Mouse (Mus musculus) embryonic facial prominence, embryonic 14.5 days (tissue): Measurements from ENCODE around the gene Gm20822. TPM values are rescaled to one million over a fixed set of nuclear protein-coding genes. Genes with fewer than 3 reads are reported as not detected.
"Not testable (repeated sequence)": the region's sequence is repeated elsewhere in the genome, so short reads cannot be mapped to it uniquely, and the experiment has no call there.

Source experiments
- ATAC-seq: fragments of 200-750 bp; cut with Nextera tagmentation; 2 replicates; pipeline ENCODE4 v1.8.0; 2017; ENCODE audit warnings: low read depth, moderate number of reproducible peaks, moderate TSS enrichment
- DNase-seq: peaks from one replicate; pipeline ENCODE4 v3.0.0-alpha.2; 2015; ENCODE audit warnings: low spot score
- H3K27ac ChIP-seq: fragments of 300-500 bp; sonication (generic); replicated peaks from 2 replicates; pipeline ENCODE4 v1.5.1; 2014; ENCODE audit warnings: low read depth, mild to moderate bottlenecking, low read length, moderate library complexity
- H3K27me3 ChIP-seq: fragments of 300-500 bp; sonication (generic); replicated peaks from 2 replicates; pipeline ENCODE4 v1.6.1; 2014; ENCODE audit warnings: low read length; ENCODE audit not compliant: control insufficient read depth, insufficient read depth
- H3K36me3 ChIP-seq: fragments of 300-500 bp; sonication (generic); 2 replicates; pipeline ENCODE4 v1.6.1; 2014; ENCODE audit warnings: low read length, mixed read lengths; ENCODE audit not compliant: control insufficient read depth, insufficient read depth
- H3K4me1 ChIP-seq: fragments of 300-500 bp; sonication (generic); 2 replicates; pipeline ENCODE4 v1.6.1; 2014; ENCODE audit warnings: antibody characterized with exemption, low read length; ENCODE audit not compliant: control insufficient read depth, insufficient read depth
- H3K4me2 ChIP-seq: fragments of 300-500 bp; sonication (generic); 2 replicates; pipeline ENCODE4 v1.6.1; 2014; ENCODE audit warnings: low read depth, mild to moderate bottlenecking, low read length, moderate library complexity, mixed read lengths
- H3K4me3 ChIP-seq: fragments of 300-500 bp; sonication (generic); 2 replicates; pipeline ENCODE4 v1.5.1; 2014; ENCODE audit warnings: low read depth, mild to moderate bottlenecking, low read length
- H3K9ac ChIP-seq: fragments of 300-500 bp; sonication (generic); 2 replicates; pipeline ENCODE4 v1.6.1; 2014; ENCODE audit warnings: low read depth, mild to moderate bottlenecking, low read length, moderate library complexity, mixed read lengths
- H3K9me3 ChIP-seq: fragments of 300-500 bp; sonication (generic); 2 replicates; pipeline ENCODE4 v1.6.1; 2016; ENCODE audit warnings: low read length; ENCODE audit not compliant: control insufficient read depth
- whole genome bisulfite sequencing: fragments of 180-500 bp; shearing (Covaris S2); extraction: QIAGEN DNeasy Blood & Tissue Kit; methylation state at CpG from one replicate; pipeline ENCODE4 v1.1.7; 2014; 5-methylcytosine and 5-hydroxymethylcytosine counted together
- polyA plus RNA-seq: library from polyadenylated mRNA; unstranded; fragments of >200 nt; fragmentation: Nextera tagmentation; extraction: Ambion mirVana; gene quantifications from 2 replicates; pipeline ENCODE4 v1.2.1, GENCODE M21; 2014

The Gm20822 gene
- polyA plus RNA-seq: not detected in 2 replicates

GRCm38 (mm10) chrY:15884671-15885070, at the start of gene Gm20822:
TSS of gene Gm20822 (minus strand) at chrY:15884771.
- not testable (repeated sequence) for DNase-seq, H3K9me3 ChIP-seq
- WGBS: no CpG with 5 or more reads among the region's 3 CpGs

More at GRCm38 (mm10) chrY:15884671-15885070, at the start of gene Gm20822:
- ATAC-seq, H3K27me3 ChIP-seq, H3K4me2 ChIP-seq, H3K4me1 ChIP-seq, H3K9ac ChIP-seq, H3K4me3 ChIP-seq, H3K36me3 ChIP-seq, H3K27ac ChIP-seq: not testable (repeated sequence)
